Mouse (Mus musculus) CH12.LX (cell line): ENCODE data around the gene Skap2. TPM values are rescaled to one million over a fixed set of nuclear protein-coding genes. Genes with fewer than 3 reads are reported as not detected.
A peak's percentile ranks its signal among the peaks of the same experiment; 100 is the strongest.

ENCODE experiments used
- DNase-seq: peaks from one replicate; pipeline ENCODE4 v3.0.0-alpha.2; 2013; ENCODE audit errors: extremely low read depth
- H3K27ac ChIP-seq: 2 replicates; pipeline ENCODE4 v1.5.1; 2012; ENCODE audit warnings: low read depth, mild to moderate bottlenecking, control low read depth, moderate library complexity; ENCODE audit not compliant: insufficient read depth
- H3K27me3 ChIP-seq: replicated peaks from 2 replicates; pipeline ENCODE3; 2012; ENCODE audit warnings: inconsistent platforms
- H3K36me3 ChIP-seq, 2 experiments: replicated peaks in 1 of 2; 2 replicates each; pipeline versions ENCODE3 to v1.6.1; 2012; ENCODE audit warnings: inconsistent platforms in 1 of 2, low read length in 1 of 2, mild to moderate bottlenecking in 1 of 2, mixed read lengths in 1 of 2, moderate library complexity in 1 of 2; ENCODE audit not compliant: control insufficient read depth in 1 of 2, insufficient read depth in 1 of 2
- H3K4me1 ChIP-seq, 2 experiments: 2 replicates each; pipeline ENCODE4 v1.6.1; 2012; ENCODE audit warnings: inconsistent platforms in 1 of 2, moderate library complexity in 1 of 2; ENCODE audit not compliant: insufficient read depth in 2 of 2, control insufficient read depth in 1 of 2
- H3K4me2 ChIP-seq: 2 replicates; pipeline ENCODE4 v1.6.1; 2012; ENCODE audit warnings: low read depth, mild to moderate bottlenecking, control low read depth; ENCODE audit not compliant: poor library complexity, insufficient read depth, severe bottlenecking
- H3K4me3 ChIP-seq, 3 experiments: fragments of 150-350 bp in 1 of 3; sonication (generic) in 1 of 3; replicated peaks in 1 of 3; 2 replicates each; pipeline versions ENCODE3 to v1.5.1; 2011 to 2012; ENCODE audit warnings: low read depth in 2 of 3, low read length in 2 of 3, mild to moderate bottlenecking in 2 of 3, moderate library complexity in 2 of 3, control low read depth in 1 of 3, improper control_type of control experiment in 1 of 3, inconsistent platforms in 1 of 3, mixed read lengths in 1 of 3; ENCODE audit not compliant: poor library complexity in 1 of 3
- H3K79me2 ChIP-seq: replicated peaks from 2 replicates; pipeline ENCODE4 v1.6.1; 2012; ENCODE audit warnings: mild to moderate bottlenecking, moderate library complexity; ENCODE audit not compliant: control insufficient read depth, poor library complexity, insufficient read depth, severe bottlenecking; ENCODE audit errors: extremely low read depth
- H3K9ac ChIP-seq: 2 replicates; pipeline ENCODE4 v1.6.1; 2012; ENCODE audit warnings: low read depth, mild to moderate bottlenecking, control low read depth, moderate library complexity; ENCODE audit not compliant: insufficient read depth
- H3K9me3 ChIP-seq: replicated peaks from 2 replicates; pipeline ENCODE3; 2012; ENCODE audit warnings: low read length, inconsistent platforms, mixed read lengths
- BHLHE40 ChIP-seq: IDR thresholded peaks from 2 replicates; pipeline ENCODE4 v1.6.1; 2011; ENCODE audit warnings: mild to moderate bottlenecking, low read depth, low read length, improper control_type of control experiment
- CHD2 ChIP-seq: IDR thresholded peaks from 2 replicates; pipeline ENCODE4 v1.6.1; 2011; ENCODE audit warnings: low read length, improper control_type of control experiment
- CTCF ChIP-seq, 2 experiments: IDR thresholded peaks in 1 of 2; conservative IDR thresholded peaks in 1 of 2; 2 replicates each; pipeline ENCODE4 v1.5.1; 2011 to 2012; ENCODE audit warnings: low read depth in 2 of 2, low read length in 2 of 2, improper control_type of control experiment in 1 of 2, inconsistent platforms in 1 of 2, mild to moderate bottlenecking in 1 of 2, moderate library complexity in 1 of 2
- ELF1 ChIP-seq: IDR thresholded peaks from 2 replicates; pipeline ENCODE4 v1.6.1; 2014; ENCODE audit warnings: low read depth, mild to moderate bottlenecking, inconsistent platforms, low read length, improper control_type of control experiment
- EP300 ChIP-seq: IDR thresholded peaks from 2 replicates; pipeline ENCODE4 v1.6.1; 2011; ENCODE audit warnings: low read length, improper control_type of control experiment
- ETS1 ChIP-seq: conservative IDR thresholded peaks from 2 replicates; pipeline ENCODE4 v1.6.1; 2012; ENCODE audit warnings: low read depth, mild to moderate bottlenecking, inconsistent platforms, low read length, improper control_type of control experiment, moderate library complexity
- GABPA ChIP-seq: IDR thresholded peaks from 2 replicates; pipeline ENCODE4 v1.6.1; 2012; ENCODE audit warnings: low read depth, low read length, improper control_type of control experiment, inconsistent platforms; ENCODE audit not compliant: insufficient replicate concordance
- JUN ChIP-seq: IDR thresholded peaks from 2 replicates; pipeline ENCODE4 v1.6.1; 2011; ENCODE audit warnings: low read depth, mild to moderate bottlenecking, low read length, improper control_type of control experiment, moderate library complexity; ENCODE audit not compliant: insufficient read depth
- JUND ChIP-seq: conservative IDR thresholded peaks from 2 replicates; pipeline ENCODE4 v1.6.1; 2011; ENCODE audit warnings: low read depth, low read length, improper control_type of control experiment
- KAT2A ChIP-seq: IDR thresholded peaks from 2 replicates; pipeline ENCODE4 v1.6.1; 2012; ENCODE audit warnings: low read length, improper control_type of control experiment, inconsistent platforms; ENCODE audit not compliant: insufficient replicate concordance
- MAZ ChIP-seq: IDR thresholded peaks from 2 replicates; pipeline ENCODE4 v1.6.1; 2012; ENCODE audit warnings: low read depth, mild to moderate bottlenecking, inconsistent platforms, low read length, improper control_type of control experiment, moderate library complexity
- MXI1 ChIP-seq: IDR thresholded peaks from 2 replicates; pipeline ENCODE4 v1.6.1; 2011; ENCODE audit warnings: mild to moderate bottlenecking, low read depth, low read length, improper control_type of control experiment
- NELFE ChIP-seq: IDR thresholded peaks from 2 replicates; pipeline ENCODE4 v1.6.1; 2011; ENCODE audit warnings: low read depth, low read length, improper control_type of control experiment
- NRF1 ChIP-seq: IDR thresholded peaks from 2 replicates; pipeline ENCODE4 v1.6.1; 2014; ENCODE audit warnings: low read depth, mild to moderate bottlenecking, inconsistent platforms, low read length, improper control_type of control experiment, moderate library complexity
- PAX5 ChIP-seq: IDR thresholded peaks from 2 replicates; pipeline ENCODE4 v1.6.1; 2012; ENCODE audit warnings: low read length, inconsistent platforms, mixed read lengths
- POLR2A ChIP-seq: IDR thresholded peaks from 2 replicates; pipeline ENCODE4 v1.6.1; 2011; ENCODE audit warnings: low read depth, mild to moderate bottlenecking, improper control_type of control experiment, low read length
- RAD21 ChIP-seq: IDR thresholded peaks from 2 replicates; pipeline ENCODE4 v1.6.1; 2011; ENCODE audit warnings: low read depth, mild to moderate bottlenecking, low read length, improper control_type of control experiment, moderate library complexity
- RCOR1 ChIP-seq: conservative IDR thresholded peaks from 2 replicates; pipeline ENCODE4 v1.6.1; 2012; ENCODE audit warnings: low read depth, mild to moderate bottlenecking, inconsistent platforms, low read length, improper control_type of control experiment
- TBP ChIP-seq: conservative IDR thresholded peaks from 2 replicates; pipeline ENCODE4 v1.6.1; 2011; ENCODE audit warnings: low read depth, low read length, improper control_type of control experiment
- TCF12 ChIP-seq: IDR thresholded peaks from 2 replicates; pipeline ENCODE4 v1.6.1; 2014; ENCODE audit warnings: low read depth, mild to moderate bottlenecking, inconsistent platforms, low read length, improper control_type of control experiment
- USF2 ChIP-seq: conservative IDR thresholded peaks from 2 replicates; pipeline ENCODE4 v1.6.1; 2011; ENCODE audit warnings: low read depth, low read length, improper control_type of control experiment
- ZC3H11A ChIP-seq: IDR thresholded peaks from 2 replicates; pipeline ENCODE4 v1.6.1; 2012; ENCODE audit warnings: low read depth, mild to moderate bottlenecking, inconsistent platforms, low read length, improper control_type of control experiment
- ZMIZ1 ChIP-seq: IDR thresholded peaks from 2 replicates; pipeline ENCODE4 v1.6.1; 2012; ENCODE audit warnings: low read depth, mild to moderate bottlenecking, inconsistent platforms, low read length, improper control_type of control experiment
- dilution Hi-C: fragments of 300-500 bp; cut with MboI; formaldehyde crosslinking; loops from 2 replicates; pipeline ENCODE4 v1.14.3; 2020; ENCODE audit warnings: low sequenced_read_pairs; ENCODE audit not compliant: extremely low pct_unique_long_range_greater_than_20kb, extremely low pct_ligation_motif_present
- in situ Hi-C: fragments of 300-500 bp; cut with MboI; formaldehyde crosslinking; loops from 3 replicates; pipeline ENCODE4 v1.14.3; 2019; ENCODE audit warnings: low sequenced_read_pairs, low pct_ligation_motif_present, low pct_unique_long_range_greater_than_20kb, mixed read lengths
- polyA plus RNA-seq: library from polyadenylated mRNA; unstranded; fragments of >175 nt; gene quantifications from 2 replicates; pipeline ENCODE4 v1.2.1, GENCODE M21; 2012; ENCODE audit warnings: low read depth; ENCODE audit not compliant: insufficient read length
- total RNA-seq, 2 experiments: library from RNA; depleted of rRNA; stranded (reverse); fragments of 300-350 nt in 1 of 2; fragments of >200 nt in 1 of 2; gene quantifications; 2 replicates each; pipeline ENCODE4 v1.2.3; 2012 to 2014

Skap2 gene
- total and polyA plus RNA-seq, 3 experiments: 25.8 to 76.1 (median 51.9) TPM

DNA sequence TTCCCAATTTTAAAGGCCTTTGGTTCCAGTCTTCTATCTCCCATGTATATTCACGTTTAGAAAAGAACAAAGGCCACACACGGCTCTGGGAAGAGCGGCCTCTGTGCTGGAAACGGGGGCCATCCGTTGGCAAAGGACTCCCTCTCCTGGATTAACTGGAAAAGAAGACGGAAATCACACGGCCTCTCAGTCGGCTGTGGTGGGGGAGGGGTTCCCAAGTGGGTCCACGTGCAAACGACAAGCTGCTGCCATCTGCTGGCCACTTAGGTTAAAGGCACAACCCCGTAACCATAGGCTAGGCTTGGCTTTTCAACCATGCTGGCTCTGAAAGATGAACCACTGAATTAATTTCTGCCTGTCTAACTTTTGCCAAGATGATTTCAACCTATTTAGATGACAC is 154.5 kb downstream of the Skap2 start (continued):
- TF ChIP-seq TBP: no peak
- no peak for TF ChIP-seq GABPA
- no peak for TF ChIP-seq PAX5
- peak; percentile 87 for TF ChIP-seq ELF1
- TF ChIP-seq RCOR1: no peak
- TF ChIP-seq EP300: no peak
- peak; percentile 81 for TF ChIP-seq MXI1
- no peak for TF ChIP-seq USF2
- TF ChIP-seq TCF12: peak; percentile 58
- TF ChIP-seq ZMIZ1: no peak
- no peak for TF ChIP-seq ETS1
- peak; percentile 57; the same call in 1 of the 2 replicates for TF ChIP-seq NELFE
- no peak for TF ChIP-seq JUN
- peak; percentile 84 for TF ChIP-seq RAD21
- TF ChIP-seq KAT2A: no peak

GRCm38 (mm10) chr6:51853291-51853690 is 159.1 kb downstream of the Skap2 start:
- no peak for DNase-seq
- TF ChIP-seq NELFE (no peak), JUND (no peak), MAZ (no peak), BHLHE40 (no peak), POLR2A (no peak), GABPA (no peak), USF2 (no peak), RCOR1 (no peak), ZC3H11A (no peak), CTCF (conservative IDR thresholded peaks at IDR 0.05 in 1 of 2, IDR thresholded peaks at IDR 0.05 in 1 of 2; ENCODE audit: low read depth in 2 of 2, low read length in 2 of 2) (no peak), NRF1 (no peak), JUN (no peak), CHD2 (no peak), EP300 (no peak), KAT2A (no peak)
- Histone ChIP-seq H3K27me3 (no peaks in the 10 kb centered on the region), H3K4me2 (no peak overlapping the region), H3K9me3 (no peaks in the 10 kb centered on the region), H3K79me2 (no peaks in the 10 kb centered on the region), H3K4me1 (peaks cover 0 to 4% of the 10 kb centered on the region in 2 experiments; a peak in 1 of 4 replicates), H3K9ac (no peak overlapping the region), H3K27ac (no peak overlapping the region), H3K4me3 (no peak overlapping the region), H3K36me3 (peaks cover 0 to 8% of the 10 kb centered on the region in 2 experiments)
- in situ Hi-C loops: loop anchor here (10.0 to 25.0 kb wide), 3 partner anchors 258 to 648 kb away; no protein-coding TSS in a partner anchor
- dilution Hi-C loops: no loop called here
